ENCODE assay signal across 7 mouse cellular contexts in the genomic region with DNA sequence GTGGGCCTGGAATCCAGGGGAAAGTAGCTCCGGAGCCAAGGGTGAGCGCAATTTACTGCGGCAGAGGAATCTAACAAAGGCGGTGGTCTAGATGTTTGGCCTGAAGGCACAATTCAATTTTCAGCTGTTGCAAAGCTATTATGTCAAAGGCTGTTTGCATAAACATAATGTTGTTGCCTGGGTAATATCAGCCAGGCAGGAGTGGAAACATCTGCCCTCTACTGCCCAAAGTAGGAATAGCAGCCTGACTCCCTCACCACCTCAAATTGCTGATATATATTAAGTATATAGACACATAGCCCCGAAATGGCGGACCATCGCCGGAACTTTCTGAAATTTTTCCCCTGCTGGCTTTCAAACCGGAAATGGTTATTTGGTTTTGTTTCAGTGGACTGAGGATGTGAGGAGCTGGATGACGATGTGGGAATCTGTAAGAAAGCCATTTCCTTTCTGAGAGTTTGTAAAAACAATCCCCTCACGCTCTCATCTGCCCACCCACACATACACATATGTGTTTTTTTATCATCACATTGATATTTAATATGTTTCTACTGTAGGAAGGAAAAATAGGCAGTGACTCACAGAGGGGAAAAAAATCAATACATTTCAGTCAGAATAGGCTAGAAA.
DNase-seq lines count a peak whose midpoint lies in the region; ATAC-seq and TF ChIP-seq lines count a peak whose summit lies in the region.

No protein-coding gene starts in this region.

- no peaks in the 10 kb centered on the region for H3K9me3 ChIP-seq in hindbrain, postnatal 0 days (ENCODE audit: low read length)
- H3K9me3 ChIP-seq in midbrain, embryonic 11.5 days (ENCODE audit: control insufficient read depth, low read length), result no peaks in the 10 kb centered on the region

- H3K4me2 ChIP-seq in hindbrain, postnatal 0 days (ENCODE audit: low read depth, low read length), result peak overlapping the region; percentile 38
- H3K4me2 ChIP-seq in midbrain, embryonic 11.5 days, result no peak overlapping the region

- no peaks in the 10 kb centered on the region for H3K4me1 ChIP-seq in hindbrain, postnatal 0 days (ENCODE audit: insufficient read depth, low read length)
- H3K4me1 ChIP-seq in midbrain, embryonic 11.5 days (ENCODE audit: control insufficient read depth, insufficient read depth, low read length), result no peaks in the 10 kb centered on the region
- H3K4me1 ChIP-seq in small intestine, adult 2 months (ENCODE audit: control insufficient read depth, insufficient read depth, insufficient read length, low read length), result no peaks in the 10 kb centered on the region

- no peak overlapping the region for H3K9ac ChIP-seq in hindbrain, postnatal 0 days (replicated peaks; ENCODE audit: low read length)
- no peak overlapping the region for H3K9ac ChIP-seq in midbrain, embryonic 11.5 days (ENCODE audit: low read length)

- ATAC-seq in hindbrain, postnatal 0 days, result peak; percentile 80
- no peak for ATAC-seq in midbrain, embryonic 11.5 days (ENCODE audit: low FRiP score)

- TF ChIP-seq CTCF in hindbrain, postnatal 0 days (IDR thresholded peaks at IDR 0.05; ENCODE audit: low read depth), result peak; percentile 90
- peak; percentile 48; the same call in 1 of the 2 replicates for TF ChIP-seq CTCF in small intestine, adult 2 months (IDR thresholded peaks at IDR 0.05; ENCODE audit: extremely low read depth, insufficient read length, insufficient replicate concordance, low read depth, low read length)

- TF ChIP-seq POLR2A in small intestine, adult 2 months (IDR thresholded peaks at IDR 0.05; ENCODE audit: low read depth, low read length), result no peak

- no peak overlapping the region for H3K4me3 ChIP-seq in hindbrain, postnatal 0 days (ENCODE audit: low read length)
- H3K4me3 ChIP-seq in midbrain, embryonic 11.5 days (ENCODE audit: low read depth, low read length), result no peak overlapping the region
- H3K4me3 ChIP-seq in small intestine, adult 2 months (ENCODE audit: low read depth, low read length), result no peak overlapping the region

- 47% methylated on average over 11 of the region's 11 CpGs for WGBS in hindbrain, postnatal 0 days
- WGBS in midbrain, embryonic 11.5 days, result 72% methylated on average over 11 of the region's 11 CpGs
- WGBS in small intestine, adult 2 months, result 51% methylated on average over 11 of the region's 11 CpGs

- peak; percentile 77 for DNase-seq in adipocyte (ENCODE audit: low spot score)
- DNase-seq in cerebellum, postnatal 36 days, result peak; percentile 58 to 74
- DNase-seq in gastrocnemius, adult 8-10 months (ENCODE audit: low spot score in 2 of 2), result peak; percentile 57 to 59
- DNase-seq in hindbrain, postnatal 0 days (ENCODE audit: low spot score), result peak; percentile 87
- DNase-seq in left cerebral cortex, adult 9 months (ENCODE audit: low spot score in 2 of 2), result peak; percentile 4 to 79
- peak; percentile 98 for DNase-seq in midbrain, embryonic 11.5 days (ENCODE audit: low spot score, missing footprints)

- no peaks in the 10 kb centered on the region for H3K27me3 ChIP-seq in hindbrain, postnatal 0 days (ENCODE audit: insufficient read depth, low read length)
- H3K27me3 ChIP-seq in midbrain, embryonic 11.5 days (ENCODE audit: control insufficient read depth, insufficient read depth, low read length), result no peaks in the 10 kb centered on the region
- H3K27me3 ChIP-seq in small intestine, adult 2 months (ENCODE audit: control insufficient read depth, insufficient read depth, low read length), result no peaks in the 10 kb centered on the region

- H3K27ac ChIP-seq in hindbrain, postnatal 0 days, result no peak overlapping the region
- no peak overlapping the region for H3K27ac ChIP-seq in midbrain, embryonic 11.5 days (ENCODE audit: low read depth, low read length)
- no peak overlapping the region for H3K27ac ChIP-seq in small intestine, adult 2 months (ENCODE audit: insufficient read depth, low read depth, low read length)

- no peaks in the 10 kb centered on the region for H3K36me3 ChIP-seq in hindbrain, postnatal 0 days (ENCODE audit: insufficient read depth, low read length)
- H3K36me3 ChIP-seq in midbrain, embryonic 11.5 days (ENCODE audit: control insufficient read depth, insufficient read depth, low read length), result no peaks in the 10 kb centered on the region
- H3K36me3 ChIP-seq in small intestine, adult 2 months (ENCODE audit: control insufficient read depth, insufficient read depth, low read length), result no peaks in the 10 kb centered on the region

Comparison
In these comparisons a context has a peak if more than half of its experiments do, and no peak if none do; other contexts are left out.
1. DNase-seq: peak in every context shown above with its lines; median percentile 98 in midbrain, embryonic 11.5 days; 87 in hindbrain, postnatal 0 days; 77 in adipocyte; 66 in cerebellum, postnatal 36 days; 58 in gastrocnemius, adult 8-10 months; 42 in left cerebral cortex, adult 9 months.